Mouse (Mus musculus) E14TG2a.4 (cell line): ENCODE measurements around the gene BC024978.

Experiments used
- CTCF ChIP-seq: conservative IDR thresholded peaks from 2 replicates; pipeline ENCODE4 v1.5.1; 2014; ENCODE audit warnings: low read length
- NANOG ChIP-seq: IDR thresholded peaks from 2 replicates; pipeline ENCODE4 v1.6.1; 2014; ENCODE audit warnings: borderline replicate concordance, low read length, mixed read lengths
- POU5F1 ChIP-seq: IDR thresholded peaks from 2 replicates; pipeline ENCODE4 v1.6.1; 2014; ENCODE audit warnings: low read length, borderline replicate concordance

- no peak for TF ChIP-seq NANOG
- no peak for TF ChIP-seq CTCF
- TF ChIP-seq POU5F1 = no peak
Measured at GRCm38 (mm10) chr7:27227676-27228075, 32.1 kb downstream of the BC024978 start.
